Mouse (Mus musculus) B cell, adult 62 days (primary cell): Measurements from ENCODE around the gene Zc2hc1b. TPM values are rescaled to one million over a fixed set of nuclear protein-coding genes. Genes with fewer than 3 reads are reported as not detected.

ENCODE experiments used
- total RNA-seq: library from RNA; stranded (reverse); gene quantifications from 4 replicates; pipeline ENCODE4 v1.2.4, GENCODE M21; 2023

The Zc2hc1b gene
- total RNA-seq = not detected in 4 replicates

GRCm38 (mm10) chr10:13177973-13178624 is at the start of gene Zc2hc1b:
Zc2hc1b (minus strand) TSS chr10:13178023.

DNA sequence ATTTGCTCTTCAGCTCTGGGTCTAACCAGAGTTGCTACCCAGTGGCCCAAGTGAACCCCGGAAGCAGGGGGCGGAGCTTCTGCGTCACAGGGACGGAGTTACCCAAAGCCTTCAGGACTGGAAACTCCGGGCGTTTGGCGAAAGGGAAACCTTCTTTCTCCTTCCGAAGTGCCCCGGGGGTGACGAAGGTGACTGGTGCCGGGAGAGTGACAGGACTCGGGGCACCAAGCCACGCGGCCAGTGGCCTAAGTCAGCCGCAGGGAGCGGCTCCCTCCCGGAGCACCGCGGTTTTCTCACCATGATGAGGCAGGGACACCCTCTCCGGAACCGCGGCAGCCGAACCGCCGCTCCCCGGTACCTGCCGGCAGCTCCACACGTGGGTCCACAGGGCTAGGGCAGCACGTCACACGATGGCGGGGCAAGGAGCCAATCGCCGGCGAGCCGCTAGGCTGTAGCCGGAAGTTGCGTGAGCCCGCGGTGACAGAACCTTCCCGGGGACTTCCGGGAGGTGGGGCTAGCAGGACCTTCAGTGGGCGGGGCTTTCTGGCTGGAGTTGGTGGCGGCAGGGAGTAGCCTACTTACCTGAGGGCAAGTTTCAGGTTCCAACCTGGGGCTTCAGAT is 15.0 kb upstream of the Zc2hc1b start, which contains the start of gene Ltv1:
TSS of gene Ltv1 (minus strand) at position 438 of the 621 bp plus-strand sequence.

Other genes with a start within 250 kb of the Zc2hc1b start
- 4.8 to 8.9 TPM (median 6.5 TPM) in 4 replicates for gene Stx11, start 213.7 kb downstream of the Zc2hc1b start, total RNA-seq
- 8.8 to 9.8 TPM (median 9.1 TPM) in 4 replicates for gene Sf3b5, start 172.7 kb downstream of the Zc2hc1b start, total RNA-seq
- 0.27 to 0.63 TPM (median 0.30 TPM) in 3 of 4 replicates, not detected in the other for gene Plagl1, start 117.5 kb downstream of the Zc2hc1b start, total RNA-seq
- 67.2 to 81.2 TPM (median 76.3 TPM) in 4 replicates for gene Ltv1, start 15.1 kb upstream of the Zc2hc1b start, total RNA-seq